Mouse (Mus musculus) liver, embryonic 11.5 days (tissue): Measurements from ENCODE around the gene Olfr401. TPM values are rescaled to one million over a fixed set of nuclear protein-coding genes. Genes with fewer than 3 reads are reported as not detected.

Experiments
- polyA plus RNA-seq: library from polyadenylated mRNA; unstranded; fragments of >200 nt; fragmentation: Nextera tagmentation; extraction: Ambion mirVana; gene quantifications from 2 replicates; pipeline ENCODE4 v1.2.1, GENCODE M21; 2014

Olfr401 gene
- polyA plus RNA-seq, 1 experiment from 2014 or later: not detected

Other genes starting within 250 kb of the Olfr401 start
- gene Olfr394, start 222.9 kb upstream of the Olfr401 start, polyA plus RNA-seq: not detected in 2 replicates
- gene Olfr395, start 204.4 kb upstream of the Olfr401 start, polyA plus RNA-seq: not detected in 2 replicates
- gene Olfr23, start 177.0 kb upstream of the Olfr401 start, polyA plus RNA-seq: not detected in 2 replicates
- not detected in 2 replicates for gene Olfr397, start 152.9 kb upstream of the Olfr401 start, polyA plus RNA-seq
- not detected in 2 replicates for gene Olfr398, start 123.3 kb upstream of the Olfr401 start, polyA plus RNA-seq
- not detected in 2 replicates for gene Olfr139, start 57.2 kb upstream of the Olfr401 start, polyA plus RNA-seq
- not detected in 2 replicates for gene Olfr399, start 57.1 kb upstream of the Olfr401 start, polyA plus RNA-seq
- not detected in 2 replicates for gene Zfp616, start 43.8 kb upstream of the Olfr401 start, polyA plus RNA-seq
- gene Olfr402, start 39.8 kb downstream of the Olfr401 start, polyA plus RNA-seq: not detected in 2 replicates
- gene Olfr403, start 72.5 kb downstream of the Olfr401 start, polyA plus RNA-seq: not detected in 2 replicates
- not detected in 2 replicates for gene Olfr43, start 97.7 kb downstream of the Olfr401 start, polyA plus RNA-seq
- not detected in 2 replicates for gene Olfr406, start 146.1 kb downstream of the Olfr401 start, polyA plus RNA-seq
- gene Olfr59, start 170.0 kb downstream of the Olfr401 start, polyA plus RNA-seq: not detected in 2 replicates
- not detected in 2 replicates for gene Olfr410, start 224.3 kb downstream of the Olfr401 start, polyA plus RNA-seq
- gene Olfr411, start 238.9 kb downstream of the Olfr401 start, polyA plus RNA-seq: not detected in 2 replicates
- not detected in 2 replicates for gene Olfr412, start 248.4 kb downstream of the Olfr401 start, polyA plus RNA-seq